Mouse (Mus musculus) lung, adult 10 weeks (tissue): ENCODE data around the gene Glp1r. TPM values are rescaled to one million over a fixed set of nuclear protein-coding genes. Genes with fewer than 3 reads are reported as not detected.

Source experiments
- polyA plus RNA-seq: library from polyadenylated mRNA; stranded (reverse); fragments of 350-450 nt; fragmentation: Illumina TruSeq; extraction: RNeasy Lipid Tissue Mini Kit (QIAGEN cat#74804); gene quantifications from one replicate; pipeline ENCODE4 v1.2.3, GENCODE M21; 2014; ENCODE audit warnings: low read depth, low replicate concordance; ENCODE audit not compliant: insufficient read depth

Glp1r gene
- 16.3 TPM for polyA plus RNA-seq

DNA sequence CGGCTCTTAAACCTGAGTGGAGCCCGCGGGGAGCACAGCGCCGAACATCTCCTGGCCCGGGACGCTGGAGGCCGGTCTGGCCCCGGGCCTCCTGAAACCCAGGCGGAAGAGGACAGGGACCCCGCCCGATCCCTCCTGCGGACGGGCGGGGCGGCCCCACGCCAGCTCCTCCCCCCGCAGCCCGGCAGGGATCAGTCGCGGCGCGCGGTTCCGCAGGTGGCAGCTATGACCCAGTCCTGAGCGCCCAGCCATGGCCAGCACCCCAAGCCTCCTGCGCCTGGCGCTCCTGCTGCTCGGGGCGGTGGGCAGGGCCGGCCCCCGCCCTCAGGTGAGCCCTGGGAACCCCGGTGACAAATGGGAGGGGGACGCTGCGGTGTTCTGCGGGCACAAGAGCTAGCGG lies at the start of gene Glp1r:
TSS of gene Glp1r (plus strand) at position 191 of the 400 bp plus-strand sequence.

DNA sequence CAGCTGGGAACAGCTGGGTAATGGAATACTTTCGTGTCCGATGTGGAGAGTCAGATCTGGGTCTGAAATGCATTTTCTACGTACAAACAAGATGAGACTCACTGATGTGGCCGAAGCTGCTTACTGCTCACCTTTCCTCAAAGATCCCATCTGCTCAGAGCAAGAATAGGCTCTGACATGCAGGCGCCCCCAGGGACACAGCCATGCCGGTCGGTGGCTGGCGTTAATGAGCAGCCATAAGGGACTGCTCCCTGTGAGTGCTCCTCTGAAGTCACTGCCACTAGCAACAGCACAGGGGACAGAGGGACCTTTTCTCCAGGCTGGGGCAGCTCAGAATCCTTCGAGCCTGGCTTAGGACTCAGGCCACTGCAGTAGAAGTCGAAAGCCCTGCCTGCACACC lies 52.7 kb downstream of the Glp1r start, which contains the start of gene Umodl1:
TSS of gene Umodl1 (plus strand) at position 301 of the 400 bp plus-strand sequence.

Other genes with a start within 250 kb of the Glp1r start
- not detected for gene Umodl1, start 52.8 kb downstream of the Glp1r start, polyA plus RNA-seq
- gene Abcg1, start 155.9 kb downstream of the Glp1r start, polyA plus RNA-seq: 16.4 TPM
- not detected for gene Tff3, start 227.8 kb downstream of the Glp1r start, polyA plus RNA-seq
- gene Tff2, start 242.5 kb downstream of the Glp1r start, polyA plus RNA-seq: 32.1 TPM